Mouse (Mus musculus) naive thymus-derived CD4-positive, alpha-beta T cell, adult 5 months (primary cell): Measurements from ENCODE around the gene Cd59b. TPM values are rescaled to one million over a fixed set of nuclear protein-coding genes. Genes with fewer than 3 reads are reported as not detected.

Source experiments
- polyA plus RNA-seq: library from polyadenylated mRNA; unstranded; fragments of 100-300 nt; shearing (Covaris generic); gene quantifications from one replicate; pipeline ENCODE4 v1.2.1, GENCODE M21; 2017

Gene Cd59b
- not detected for polyA plus RNA-seq

DNA sequence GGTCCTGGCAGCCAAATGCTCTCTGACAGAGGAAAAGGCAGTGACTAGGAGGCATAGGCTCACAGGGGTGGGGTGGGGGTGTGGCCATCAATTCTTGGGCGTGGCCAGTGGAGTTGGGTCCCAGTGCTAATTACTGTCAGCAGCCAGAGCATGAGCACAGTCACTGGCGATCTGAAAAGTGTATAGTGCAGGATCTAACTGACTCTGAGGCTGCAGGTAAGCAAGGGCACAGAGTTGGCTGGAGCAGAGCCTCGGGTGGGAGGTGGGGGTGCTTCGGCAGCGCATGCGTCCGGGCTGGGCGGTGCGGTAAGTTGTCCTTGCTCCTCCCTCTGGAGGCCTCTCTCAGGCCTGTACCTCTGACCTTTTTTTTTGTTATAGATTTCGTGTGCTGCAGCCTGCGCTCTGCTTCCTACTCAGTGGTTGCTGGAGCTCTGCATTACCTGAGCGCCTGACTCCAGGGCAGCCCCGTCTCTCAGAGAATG is at the start of gene Cd59b:
Gene Cd59b (plus strand): TSS at position 146 of the 482 bp plus-strand sequence.

DNA sequence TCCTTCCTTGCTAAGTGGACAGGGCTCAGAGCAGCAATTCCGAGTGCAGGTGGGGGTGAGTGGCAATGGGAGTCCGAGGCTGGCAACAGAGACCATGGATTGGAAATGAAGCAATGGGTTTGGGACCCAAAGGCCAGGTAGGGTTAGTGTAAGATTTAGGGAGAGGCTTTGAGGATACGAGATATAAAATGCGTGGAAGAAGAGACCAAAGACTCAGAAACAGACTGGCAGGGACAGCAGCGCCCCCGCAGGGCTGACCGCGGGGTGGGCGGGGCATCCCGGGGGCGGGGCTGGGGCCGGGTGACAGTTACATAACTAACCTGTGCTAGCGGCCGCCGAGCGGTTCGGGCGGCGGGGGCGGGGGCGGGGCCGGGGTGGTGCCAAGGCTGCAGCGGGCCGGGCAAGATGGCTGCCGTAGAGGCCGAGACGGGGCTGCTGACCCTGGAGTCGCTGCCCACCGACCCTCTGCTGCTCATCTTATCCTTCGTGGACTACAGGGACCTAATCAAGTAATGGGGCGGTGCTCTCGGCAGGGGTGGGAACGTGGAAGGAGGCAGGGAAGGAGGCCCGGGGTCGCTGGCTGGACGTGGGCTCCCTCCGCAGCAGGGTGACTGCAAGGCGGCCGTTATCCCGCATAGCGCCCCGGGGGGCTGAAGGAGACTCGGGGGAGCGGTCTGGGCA is 42.1 kb upstream of the Cd59b start, which contains the start of gene Fbxo3:
Gene Fbxo3 (plus strand): TSS at position 264 of the 681 bp plus-strand sequence.

DNA sequence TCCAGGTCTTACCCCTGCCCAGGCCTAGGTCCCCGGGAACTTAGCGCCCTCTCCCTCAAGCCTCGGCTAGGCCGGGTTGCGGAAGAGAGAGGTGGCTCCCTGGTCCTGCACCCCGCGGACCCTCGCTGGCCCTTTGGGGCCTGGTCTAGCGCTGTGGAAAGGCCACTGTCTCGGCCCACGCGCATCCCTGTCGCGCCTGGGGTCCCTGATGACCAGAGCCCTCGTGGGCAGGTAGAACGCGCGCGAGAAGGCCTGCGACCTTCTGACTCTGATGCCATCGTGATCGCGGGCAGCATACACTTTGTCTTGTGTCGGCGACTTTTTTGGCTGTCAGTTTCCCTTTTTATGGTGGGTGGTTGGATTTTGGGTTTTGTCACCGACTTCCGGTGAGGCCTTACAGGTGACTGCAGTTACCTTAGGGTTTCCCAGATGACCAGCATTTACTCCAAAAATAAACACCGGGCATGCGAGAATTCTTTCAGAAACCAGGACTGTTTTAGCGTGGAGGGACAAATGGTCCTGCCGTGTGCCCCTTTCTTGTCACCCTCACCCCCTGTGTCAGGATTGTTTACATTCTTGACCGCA is 41.4 kb upstream of the Cd59b start, which contains the start of gene 4931422A03Rik:
Gene 4931422A03Rik (minus strand): TSS at position 223 of the 585 bp plus-strand sequence.

DNA sequence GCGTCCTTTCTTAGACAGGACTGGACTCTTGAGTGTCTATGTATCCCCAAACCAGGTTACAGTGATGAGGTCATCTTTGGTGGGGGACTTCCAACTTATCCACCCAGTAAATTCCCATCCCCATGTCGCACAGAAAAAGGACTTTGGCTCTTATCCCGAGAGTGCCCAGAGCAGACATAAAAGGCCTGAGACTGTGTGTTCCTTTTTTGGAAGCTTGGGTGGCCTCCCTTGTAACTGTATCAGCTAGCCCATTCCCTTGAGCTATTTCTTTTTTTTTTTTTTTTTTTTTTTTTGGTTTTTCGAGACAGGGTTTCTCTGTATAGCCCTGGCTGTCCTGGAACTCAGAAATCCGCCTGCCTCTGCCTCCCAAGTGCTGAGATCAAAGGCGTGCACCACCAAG is 4.1 kb upstream of the Cd59b start, which contains the start of gene Gm10912:
Gene Gm10912 (plus strand): TSS at position 301 of the 400 bp plus-strand sequence.

DNA sequence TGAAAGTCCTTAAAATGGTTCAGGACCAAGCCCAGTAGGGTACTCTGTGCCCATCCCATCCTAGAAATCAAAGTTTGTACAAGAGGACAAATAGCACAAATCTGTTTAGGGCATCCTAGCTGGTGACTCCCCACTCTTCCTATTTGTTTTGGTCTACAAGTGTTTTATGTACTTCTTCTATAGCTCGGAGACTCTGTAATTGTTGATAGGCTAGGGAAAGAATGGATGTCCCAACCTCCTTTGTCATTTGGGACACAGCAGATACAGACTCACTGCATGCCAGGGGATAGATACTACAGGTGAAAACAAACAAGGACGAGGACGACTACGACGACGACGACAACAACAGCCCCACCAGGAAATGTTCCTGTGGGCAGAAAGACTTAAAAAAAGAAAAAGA is 1.2 kb upstream of the Cd59b start, which contains the start of gene Gm10799:
Gene Gm10799 (minus strand): TSS at position 101 of the 400 bp plus-strand sequence.

DNA sequence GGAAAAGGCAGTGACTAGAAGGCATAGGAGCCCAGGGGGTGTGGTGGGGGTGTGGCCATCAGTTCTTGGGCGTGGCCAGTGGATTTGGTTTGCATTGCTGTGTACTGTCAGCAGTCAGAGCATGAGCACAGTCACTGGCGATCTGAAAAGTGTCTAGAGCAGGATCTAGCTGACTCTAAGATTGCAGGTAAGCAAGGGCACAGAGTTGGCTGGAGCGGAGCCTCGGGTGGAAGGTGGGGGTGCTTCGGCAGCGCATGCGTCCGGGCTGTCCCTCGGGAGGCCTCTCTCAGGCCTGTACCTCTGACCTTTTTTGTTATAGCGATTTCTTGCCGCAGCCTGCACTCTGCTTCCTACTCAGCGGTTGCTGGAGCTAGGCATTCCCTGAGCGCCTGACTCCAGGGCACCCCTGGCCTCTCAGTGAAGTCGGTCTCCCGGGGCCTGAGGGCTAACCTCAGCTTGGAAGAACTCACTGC is 26.1 kb downstream of the Cd59b start, which contains the start of gene Cd59a:
Gene Cd59a (plus strand): TSS at position 61 of the 473 bp plus-strand sequence.

DNA sequence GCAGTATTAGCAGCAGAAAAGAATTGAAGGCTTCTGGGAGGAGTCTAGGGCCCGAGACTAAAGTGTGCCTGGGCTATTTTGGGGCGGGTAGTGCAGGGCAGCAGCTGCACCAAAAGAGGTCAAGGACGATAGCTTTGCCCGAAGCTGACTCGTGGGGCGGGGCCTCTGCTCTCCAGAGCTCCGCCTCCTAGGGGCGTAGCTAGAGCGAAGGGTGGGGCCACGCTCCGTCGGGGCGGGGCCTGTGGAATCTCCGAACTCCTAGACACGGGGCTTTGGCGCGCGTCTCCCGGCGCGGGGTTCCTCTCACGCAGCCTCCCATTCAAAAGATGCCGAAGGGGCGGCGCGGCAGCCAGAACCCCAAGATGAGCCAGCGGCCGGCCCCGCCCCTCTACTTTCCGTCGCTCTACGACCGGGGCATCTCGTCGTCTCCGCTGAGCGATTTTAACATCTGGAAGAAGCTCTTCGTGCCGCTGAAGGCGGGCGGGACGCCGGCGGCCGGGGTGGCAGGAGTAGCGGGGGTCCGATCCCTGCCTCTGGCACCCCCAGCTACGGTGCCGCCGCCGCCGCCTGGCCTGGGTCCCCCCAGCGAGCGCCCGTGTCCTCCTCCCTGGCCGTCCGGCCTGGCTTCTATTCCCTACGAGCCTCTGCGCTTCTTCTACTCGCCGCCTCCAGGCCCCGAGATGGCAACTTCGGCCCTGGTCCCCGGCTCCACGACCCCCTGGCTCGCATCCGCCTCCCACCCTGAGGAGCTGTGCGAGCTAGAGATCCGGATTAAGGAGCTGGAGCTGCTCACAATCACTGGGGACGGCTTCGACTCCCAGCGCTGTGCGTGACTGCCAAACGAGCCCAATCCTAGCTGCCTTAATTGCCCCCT is 53.1 kb downstream of the Cd59b start, which contains the start of gene A930018P22Rik:
Gene A930018P22Rik (plus strand): TSS at position 265 of the 874 bp plus-strand sequence.

Other genes with a start within 250 kb of the Cd59b start
- gene Lmo2, start 111.9 kb upstream of the Cd59b start, polyA plus RNA-seq = 0.56 TPM
- 38.4 TPM for gene Fbxo3, start 42.1 kb upstream of the Cd59b start, polyA plus RNA-seq
- gene 4931422A03Rik, start 41.5 kb upstream of the Cd59b start, polyA plus RNA-seq = 6.4 TPM
- 0.27 TPM for gene Gm10912, start 4.0 kb upstream of the Cd59b start, polyA plus RNA-seq
- not detected for gene Gm10799, start 1.3 kb upstream of the Cd59b start, polyA plus RNA-seq
- gene Cd59a, start 26.0 kb downstream of the Cd59b start, polyA plus RNA-seq = not detected
- gene A930018P22Rik, start 52.9 kb downstream of the Cd59b start, polyA plus RNA-seq = not detected